Mouse (Mus musculus): ENCODE results near the gene Pou6f1. TPM values are rescaled to one million over a fixed set of nuclear protein-coding genes. Genes with fewer than 3 reads are reported as not detected.

The Pou6f1 gene
- total and polyA plus RNA-seq, 3 experiments = 1.7 to 9.1 (median 7.4) TPM

GRCm38 (mm10) chr15:100590436-100590835 lies 9.3 kb downstream of the Pou6f1 start:
- H3K9me3 ChIP-seq (replicated peaks; ENCODE audit: low read length) = no peaks in the 10 kb centered on the region
- TF ChIP-seq POLR2AphosphoS2 (IDR thresholded peaks at IDR 0.05; ENCODE audit: low read depth, low read length) = no peak
- TF ChIP-seq MAZ (IDR thresholded peaks at IDR 0.05; ENCODE audit: low read depth, low read length) = no peak
- no peak for TF ChIP-seq MXI1 (IDR thresholded peaks at IDR 0.05; ENCODE audit: low read depth, low read length)
- no peak for TF ChIP-seq SMC3 (IDR thresholded peaks at IDR 0.05; ENCODE audit: low read depth, low read length)
- no peak for TF ChIP-seq RCOR1 (conservative IDR thresholded peaks at IDR 0.05; ENCODE audit: low read depth, low read length)
- no peak for TF ChIP-seq ZC3H11A (IDR thresholded peaks at IDR 0.05; ENCODE audit: low read depth, low read length)
- no peak for TF ChIP-seq TCF12 (IDR thresholded peaks at IDR 0.05; ENCODE audit: low read depth, low read length)
- no peak for TF ChIP-seq ZNF384 (IDR thresholded peaks at IDR 0.05; ENCODE audit: low read depth, low read length)
- no peak for TF ChIP-seq MAFK (IDR thresholded peaks at IDR 0.05; ENCODE audit: insufficient replicate concordance, low read length)
- TF ChIP-seq E2F4 (IDR thresholded peaks at IDR 0.05; ENCODE audit: insufficient replicate concordance, low read depth, low read length) = no peak
- no peak for TF ChIP-seq KAT2A (IDR thresholded peaks at IDR 0.05; ENCODE audit: insufficient replicate concordance, low read length)
- TF ChIP-seq MAX (IDR thresholded peaks at IDR 0.05; ENCODE audit: low read length) = no peak
- TF ChIP-seq PAX5 (IDR thresholded peaks at IDR 0.05; ENCODE audit: low read length) = no peak
- no peak for TF ChIP-seq ZKSCAN1 (IDR thresholded peaks at IDR 0.05; ENCODE audit: borderline replicate concordance, low read depth, low read length)
- no peak for TF ChIP-seq SIN3A (IDR thresholded peaks at IDR 0.05; ENCODE audit: low read length)
- no peak for TF ChIP-seq NELFE (IDR thresholded peaks at IDR 0.05; ENCODE audit: low read depth, low read length)
- no peak for TF ChIP-seq RAD21 (IDR thresholded peaks at IDR 0.05; ENCODE audit: low read depth, low read length)
- TF ChIP-seq USF2 (conservative IDR thresholded peaks at IDR 0.05; ENCODE audit: low read depth, low read length) = no peak
- no peak for TF ChIP-seq ETS1 (conservative IDR thresholded peaks at IDR 0.05; ENCODE audit: low read depth, low read length)
- no peaks in the 10 kb centered on the region for H3K27me3 ChIP-seq (replicated peaks)

GRCm38 (mm10) chr15:100588297-100588696 lies 11.5 kb downstream of the Pou6f1 start:
- no peaks in the 10 kb centered on the region for H3K79me2 ChIP-seq (replicated peaks; ENCODE audit: control insufficient read depth, extremely low read depth, insufficient read depth, poor library complexity, severe bottlenecking)
- H3K4me3 ChIP-seq (replicated peaks in 1 of 3; ENCODE audit: low read depth in 2 of 3, low read length in 2 of 3, poor library complexity in 1 of 3) = no peak overlapping the region

More at GRCm38 (mm10) chr15:100590436-100590835, 9.3 kb downstream of the Pou6f1 start:
- Histone ChIP-seq H3K4me3 (replicated peaks in 1 of 3; ENCODE audit: low read depth in 2 of 3, low read length in 2 of 3, poor library complexity in 1 of 3) (no peak overlapping the region), H3K9ac (ENCODE audit: insufficient read depth, low read depth) (no peak overlapping the region), H3K27ac (ENCODE audit: insufficient read depth, low read depth) (no peak overlapping the region), H3K4me2 (ENCODE audit: insufficient read depth, low read depth, poor library complexity, severe bottlenecking) (no peak overlapping the region), H3K4me1 (ENCODE audit: control insufficient read depth in 1 of 2, insufficient read depth in 2 of 2) (peaks cover 0 to 3% of the 10 kb centered on the region in 2 experiments; a peak in 1 of 4 replicates), H3K36me3 (replicated peaks in 1 of 2; ENCODE audit: control insufficient read depth in 1 of 2, insufficient read depth in 1 of 2, low read length in 1 of 2) (peaks cover 14 to 26% of the 10 kb centered on the region in 2 experiments), H3K79me2 (replicated peaks; ENCODE audit: control insufficient read depth, extremely low read depth, insufficient read depth, poor library complexity, severe bottlenecking) (no peaks in the 10 kb centered on the region)
- in situ Hi-C loops (cut with MboI; ENCODE audit: low pct_ligation_motif_present, low pct_unique_long_range_greater_than_20kb, low sequenced_read_pairs) = no loop called here
- DNase-seq (ENCODE audit: extremely low read depth) = no peak
- dilution Hi-C loops (cut with MboI; ENCODE audit: extremely low pct_ligation_motif_present, extremely low pct_unique_long_range_greater_than_20kb, low sequenced_read_pairs) = no loop called here

More at GRCm38 (mm10) chr15:100588297-100588696, 11.5 kb downstream of the Pou6f1 start:
- H3K36me3 ChIP-seq (replicated peaks in 1 of 2; ENCODE audit: control insufficient read depth in 1 of 2, insufficient read depth in 1 of 2, low read length in 1 of 2) = peaks cover 15 to 29% of the 10 kb centered on the region in 2 experiments
- H3K27ac ChIP-seq (ENCODE audit: insufficient read depth, low read depth) = no peak overlapping the region
- dilution Hi-C loops (cut with MboI; ENCODE audit: extremely low pct_ligation_motif_present, extremely low pct_unique_long_range_greater_than_20kb, low sequenced_read_pairs) = no loop called here
- H3K9me3 ChIP-seq (replicated peaks; ENCODE audit: low read length) = no peaks in the 10 kb centered on the region
- no peaks in the 10 kb centered on the region for H3K27me3 ChIP-seq (replicated peaks)
- H3K4me2 ChIP-seq (ENCODE audit: insufficient read depth, low read depth, poor library complexity, severe bottlenecking) = no peak overlapping the region
- no peak overlapping the region for H3K9ac ChIP-seq (ENCODE audit: insufficient read depth, low read depth)
- DNase-seq (ENCODE audit: extremely low read depth) = no peak
- no peaks in the 10 kb centered on the region for H3K4me1 ChIP-seq (ENCODE audit: control insufficient read depth in 1 of 2, insufficient read depth in 2 of 2)
- in situ Hi-C loops (cut with MboI; ENCODE audit: low pct_ligation_motif_present, low pct_unique_long_range_greater_than_20kb, low sequenced_read_pairs) = no loop called here
- no peak for TF ChIP-seq RAD21 (IDR thresholded peaks at IDR 0.05; ENCODE audit: low read depth, low read length)
- TF ChIP-seq SIN3A (IDR thresholded peaks at IDR 0.05; ENCODE audit: low read length) = no peak
- TF ChIP-seq MAZ (IDR thresholded peaks at IDR 0.05; ENCODE audit: low read depth, low read length) = no peak
- no peak for TF ChIP-seq MEF2A (IDR thresholded peaks at IDR 0.05; ENCODE audit: borderline replicate concordance, low read depth, low read length)
- no peak for TF ChIP-seq CHD1 (IDR thresholded peaks at IDR 0.05; ENCODE audit: low read depth, low read length)
- TF ChIP-seq ELF1 (IDR thresholded peaks at IDR 0.05; ENCODE audit: low read depth, low read length) = no peak
- TF ChIP-seq GABPA (IDR thresholded peaks at IDR 0.05; ENCODE audit: insufficient replicate concordance, low read depth, low read length) = no peak
- TF ChIP-seq IRF4 (IDR thresholded peaks at IDR 0.05; ENCODE audit: low read depth, low read length) = no peak
- TF ChIP-seq HCFC1 (IDR thresholded peaks at IDR 0.05; ENCODE audit: low read depth, low read length) = no peak
- no peak for TF ChIP-seq POLR2AphosphoS2 (IDR thresholded peaks at IDR 0.05; ENCODE audit: low read depth, low read length)
- no peak for TF ChIP-seq ZMIZ1 (IDR thresholded peaks at IDR 0.05; ENCODE audit: low read depth, low read length)
- no peak for TF ChIP-seq TCF12 (IDR thresholded peaks at IDR 0.05; ENCODE audit: low read depth, low read length)
- TF ChIP-seq NELFE (IDR thresholded peaks at IDR 0.05; ENCODE audit: low read depth, low read length) = no peak
- TF ChIP-seq PAX5 (IDR thresholded peaks at IDR 0.05; ENCODE audit: low read length) = no peak
- no peak for TF ChIP-seq TBP (conservative IDR thresholded peaks at IDR 0.05; ENCODE audit: low read depth, low read length)
- no peak for TF ChIP-seq JUN (IDR thresholded peaks at IDR 0.05; ENCODE audit: insufficient read depth, low read depth, low read length)

All from CH12.LX (cell line).